Mouse (Mus musculus) 3T3-L1 (cell line): ENCODE measurements around the gene Adam26b.
"Not testable (repeated sequence)": the region's sequence is repeated elsewhere in the genome, so short reads cannot be mapped to it uniquely, and the experiment has no call there.

Experiments used
- DNase-seq: peaks from one replicate; pipeline ENCODE4 v3.0.0-alpha.2; 2015; ENCODE audit warnings: low read depth, low spot score

The Adam26b gene

DNA sequence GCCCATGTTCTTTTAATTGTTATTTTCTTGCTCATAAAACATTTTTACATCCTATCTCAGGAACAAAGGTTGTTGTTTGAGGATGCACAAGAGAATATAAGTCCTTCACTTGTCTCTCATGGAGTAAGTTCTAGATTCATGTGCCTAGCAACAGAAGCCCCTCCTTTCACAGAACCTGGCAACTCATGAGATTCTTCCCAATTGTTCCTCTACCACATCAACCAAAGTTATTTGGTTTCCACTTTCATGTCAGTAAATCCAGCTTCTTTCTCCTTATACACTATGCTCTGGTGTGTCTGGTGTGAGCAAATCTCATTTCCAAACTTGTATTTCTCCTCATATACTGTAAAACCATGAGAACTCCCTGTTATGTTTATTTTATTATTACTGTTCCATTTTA is at the start of gene Adam26b:
Adam26b (minus strand) TSS at position 101 of the 400 bp plus-strand sequence.
- not testable (repeated sequence) for DNase-seq

GRCm38 (mm10) chr8:43576607-43577006 is 48.7 kb upstream of the Adam26b start, which contains the start of gene Adam26a:
TSS of gene Adam26a (minus strand) at chr8:43576707.
- not testable (repeated sequence) for DNase-seq
